Mouse (Mus musculus) midbrain, postnatal 0 days (tissue): ENCODE data around the gene Pip5k1b. TPM values are rescaled to one million over a fixed set of nuclear protein-coding genes. Genes with fewer than 3 reads are reported as not detected.

Experiments used
- ATAC-seq: fragments of 200-750 bp; cut with Nextera tagmentation; 2 replicates; pipeline ENCODE4 v1.8.0; 2017; ENCODE audit warnings: moderate number of reproducible peaks, mild to moderate bottlenecking, moderate TSS enrichment, moderate library complexity; ENCODE audit not compliant: low FRiP score
- DNase-seq: peaks from one replicate; pipeline ENCODE4 v3.0.0-alpha.2; 2015; ENCODE audit warnings: low spot score
- H3K27ac ChIP-seq: fragments of 300-500 bp; sonication (generic); 2 replicates; pipeline ENCODE4 v1.5.1; 2014; ENCODE audit warnings: low read depth, mild to moderate bottlenecking, low read length, mixed read lengths
- H3K27me3 ChIP-seq: fragments of 300-500 bp; sonication (generic); 2 replicates; pipeline ENCODE4 v1.6.1; 2014; ENCODE audit warnings: low read length, control low read depth, mixed read lengths; ENCODE audit not compliant: insufficient read depth
- H3K36me3 ChIP-seq: fragments of 300-500 bp; sonication (generic); 2 replicates; pipeline ENCODE4 v1.6.1; 2014; ENCODE audit warnings: low read length, control low read depth, mixed read lengths; ENCODE audit not compliant: insufficient read depth
- H3K4me1 ChIP-seq: fragments of 300-500 bp; sonication (generic); 2 replicates; pipeline ENCODE4 v1.6.1; 2014; ENCODE audit warnings: mild to moderate bottlenecking, control low read depth, antibody characterized with exemption, low read length, mixed read lengths; ENCODE audit not compliant: insufficient read depth
- H3K4me2 ChIP-seq: fragments of 300-500 bp; sonication (generic); 2 replicates; pipeline ENCODE4 v1.6.1; 2014; ENCODE audit warnings: low read depth, mild to moderate bottlenecking, low read length, mixed read lengths; ENCODE audit not compliant: poor library complexity, severe bottlenecking
- H3K4me3 ChIP-seq: fragments of 300-500 bp; sonication (generic); 2 replicates; pipeline ENCODE4 v1.5.1; 2014; ENCODE audit warnings: low read depth, mild to moderate bottlenecking, low read length, moderate library complexity
- H3K9ac ChIP-seq: fragments of 300-500 bp; sonication (generic); replicated peaks from 2 replicates; pipeline ENCODE4 v1.6.1; 2014; ENCODE audit warnings: mild to moderate bottlenecking, low read length, moderate library complexity, mixed read lengths; ENCODE audit not compliant: poor library complexity, severe bottlenecking
- H3K9me3 ChIP-seq: fragments of 300-500 bp; sonication (generic); 2 replicates; pipeline ENCODE4 v1.6.1; 2016; ENCODE audit warnings: low read length, control low read depth
- CTCF ChIP-seq: IDR thresholded peaks from 2 replicates; pipeline ENCODE4 v1.5.1; 2016; ENCODE audit warnings: antibody characterized with exemption, mild to moderate bottlenecking
- WGBS: fragments of 180-500 bp; shearing (Covaris S2); extraction: QIAGEN DNeasy Blood & Tissue Kit; methylation state at CpG from one replicate; pipeline ENCODE4 v1.1.7; 2014; 5-methylcytosine and 5-hydroxymethylcytosine counted together
- polyA plus RNA-seq: library from polyadenylated mRNA; unstranded; fragments of >200 nt; fragmentation: Nextera tagmentation; extraction: Ambion mirVana; gene quantifications from 2 replicates; pipeline ENCODE4 v1.2.1, GENCODE M21; 2015
- total RNA-seq: library from RNA; depleted of rRNA; stranded (reverse); fragments of >200 nt; gene quantifications from 2 replicates; pipeline ENCODE4 v1.2.3, GENCODE M21; 2014

Gene Pip5k1b
- total and polyA plus RNA-seq, 2 experiments from 2014 or later: 0.86 to 3.0 TPM

DNA sequence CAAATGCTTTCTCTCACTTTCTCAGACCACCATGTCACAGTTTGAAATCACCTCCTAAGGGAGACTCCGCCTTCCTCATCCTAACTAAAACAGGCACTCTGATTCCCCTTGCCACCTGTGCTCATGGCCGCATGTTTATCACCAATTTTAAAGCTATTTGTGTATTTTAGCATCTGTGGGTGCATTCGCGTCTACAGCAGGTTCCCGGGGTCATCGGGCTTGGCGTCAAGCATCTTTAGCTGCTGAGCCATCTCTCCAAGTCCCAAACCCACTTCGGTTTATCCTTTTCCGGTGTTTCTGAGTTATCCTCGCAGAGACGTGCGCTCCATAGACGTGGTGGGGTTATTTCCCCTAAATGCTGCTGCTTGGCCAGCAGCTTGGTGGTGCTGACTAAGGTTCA lies 20.5 kb upstream of the Pip5k1b start:
- H3K4me3 ChIP-seq: no peak overlapping the region
- no peaks in the 10 kb centered on the region for H3K27me3 ChIP-seq
- no peaks in the 10 kb centered on the region for H3K36me3 ChIP-seq
- no peak overlapping the region for H3K9ac ChIP-seq
- no peak for TF ChIP-seq CTCF
- no peaks in the 10 kb centered on the region for H3K4me1 ChIP-seq
- no peak overlapping the region for H3K27ac ChIP-seq
- no peak overlapping the region for H3K4me2 ChIP-seq
- 93% methylated on average over 13 of the region's 13 CpGs for WGBS
- DNase-seq: no peak
- no peak for ATAC-seq
- no peaks in the 10 kb centered on the region for H3K9me3 ChIP-seq

DNA sequence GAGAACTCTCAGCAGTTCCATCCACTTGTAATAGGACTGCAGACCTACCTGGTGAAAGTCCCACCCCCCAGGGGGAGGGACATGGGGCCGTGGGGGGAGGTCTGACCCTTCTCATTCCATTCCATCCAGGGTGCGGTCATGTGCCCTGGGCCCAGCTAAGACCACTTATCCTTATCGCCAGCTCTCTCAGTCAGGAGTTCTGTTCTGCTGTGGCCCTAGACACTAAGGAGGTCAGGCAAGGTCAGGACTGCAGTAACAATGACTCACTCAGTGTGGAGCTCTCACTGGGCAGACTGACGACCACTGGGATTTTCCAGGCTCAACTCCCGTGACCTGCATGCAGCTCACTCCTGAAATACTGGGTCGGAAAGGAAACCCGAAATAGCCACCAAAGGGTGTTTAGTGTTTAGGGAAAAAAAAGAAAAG lies 16.1 kb upstream of the Pip5k1b start:
- DNase-seq: no peak
- 39% methylated on average over 7 of the region's 7 CpGs for WGBS

DNA sequence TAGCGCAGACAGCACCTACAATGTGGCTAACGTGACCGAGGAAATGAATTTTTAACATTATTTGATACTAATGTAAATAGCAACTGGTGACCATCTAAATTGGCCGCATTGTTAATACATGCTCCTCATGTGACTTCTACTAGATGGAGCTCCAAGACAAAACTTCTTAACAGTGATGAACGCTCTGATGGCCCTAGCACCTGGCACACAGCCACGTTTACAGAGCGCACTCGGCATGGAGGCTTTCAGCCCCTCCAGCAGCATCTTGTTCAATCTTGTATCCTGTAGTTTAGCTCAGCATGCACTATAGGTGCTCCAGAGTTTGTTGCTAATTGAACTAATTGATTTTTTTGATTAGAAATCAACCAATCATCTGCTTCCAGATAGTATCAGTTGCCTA lies 15.3 kb upstream of the Pip5k1b start:
- H3K27ac ChIP-seq: no peak overlapping the region
- no peak overlapping the region for H3K4me2 ChIP-seq
- no peaks in the 10 kb centered on the region for H3K36me3 ChIP-seq
- TF ChIP-seq CTCF: no peak
- H3K4me3 ChIP-seq: no peak overlapping the region
- WGBS: 81% methylated on average over 8 of the region's 8 CpGs
- H3K9me3 ChIP-seq: no peaks in the 10 kb centered on the region
- ATAC-seq (no peak), DNase-seq (no peak)
- no peaks in the 10 kb centered on the region for H3K27me3 ChIP-seq
- no peak overlapping the region for H3K9ac ChIP-seq
- no peaks in the 10 kb centered on the region for H3K4me1 ChIP-seq

More for the DNA sequence above, 16.1 kb upstream of the Pip5k1b start:
- ATAC-seq: no peak
- Histone ChIP-seq H3K27ac (no peak overlapping the region), H3K4me3 (no peak overlapping the region), H3K9me3 (no peaks in the 10 kb centered on the region), H3K36me3 (no peaks in the 10 kb centered on the region), H3K4me2 (no peak overlapping the region), H3K4me1 (no peaks in the 10 kb centered on the region), H3K9ac (no peak overlapping the region), H3K27me3 (no peaks in the 10 kb centered on the region)
- no peak for TF ChIP-seq CTCF

DNA sequence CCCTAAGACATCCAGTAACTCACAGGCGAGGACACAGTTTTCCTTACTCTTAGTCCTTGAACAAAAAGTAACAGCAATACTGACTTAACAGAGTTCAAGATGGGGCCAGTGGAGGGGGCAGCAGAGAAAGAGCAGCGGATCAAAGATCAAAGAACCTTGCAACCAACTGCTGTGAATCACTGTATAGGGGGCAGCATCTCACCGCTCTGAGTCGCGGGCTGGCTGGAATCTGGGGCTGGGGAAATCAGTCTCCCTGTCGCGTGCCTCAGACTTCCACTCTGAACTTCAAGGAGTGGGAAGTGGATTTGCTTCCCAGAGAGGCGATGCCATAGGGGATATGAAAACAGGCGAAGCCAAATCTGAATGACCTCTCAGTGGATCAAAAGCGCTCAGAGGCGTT lies 1.8 kb upstream of the Pip5k1b start:
- Histone ChIP-seq H3K36me3 (no peaks in the 10 kb centered on the region), H3K4me1 (0 out of 2 replicates have a peak, but pooled peaks cover 5% of the 10 kb centered on the region), H3K4me3 (no peak overlapping the region), H3K9me3 (no peaks in the 10 kb centered on the region), H3K4me2 (peak overlapping the region; percentile 65), H3K9ac (no peak overlapping the region), H3K27me3 (no peaks in the 10 kb centered on the region), H3K27ac (no peak overlapping the region)
- peak; percentile 66 for TF ChIP-seq CTCF
- DNase-seq: peak; percentile 22
- WGBS: under 1% methylated on average over 11 of the region's 11 CpGs
- ATAC-seq: no peak

DNA sequence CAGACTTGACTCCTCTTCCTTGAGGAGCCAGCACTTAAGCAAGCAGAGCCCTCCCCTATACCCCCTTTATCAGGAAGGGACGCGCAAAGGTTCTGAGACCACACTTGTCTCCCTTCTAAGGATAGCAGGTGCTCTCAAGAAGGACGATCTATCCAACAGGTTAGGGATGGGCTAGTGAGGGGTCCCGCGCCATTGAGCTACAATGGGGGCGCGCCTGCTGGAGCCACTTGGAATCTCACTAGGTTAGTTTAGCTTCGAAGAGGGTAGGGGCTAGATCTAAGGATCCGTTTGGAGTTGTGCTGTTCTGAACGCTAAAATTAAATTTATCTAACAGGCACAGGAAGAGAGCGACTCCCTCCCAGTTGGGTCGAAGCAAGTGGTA lies 904 bp upstream of the Pip5k1b start:
- 0 out of 2 replicates have a peak, but pooled peaks cover 5% of the 10 kb centered on the region for H3K4me1 ChIP-seq
- peak; percentile 21; the same call in 1 of the 2 replicates for TF ChIP-seq CTCF
- no peaks in the 10 kb centered on the region for H3K36me3 ChIP-seq
- no peak overlapping the region for H3K27ac ChIP-seq
- peak overlapping the region; percentile 74 for H3K9ac ChIP-seq
- no peaks in the 10 kb centered on the region for H3K9me3 ChIP-seq
- peak overlapping the region; percentile 65 for H3K4me2 ChIP-seq
- H3K27me3 ChIP-seq: no peaks in the 10 kb centered on the region
- DNase-seq: peak; percentile 14
- peak overlapping the region; percentile 89 for H3K4me3 ChIP-seq
- WGBS: 2% methylated on average over 12 of the region's 12 CpGs
- ATAC-seq: peak; percentile 18; the same call in 1 of the 2 replicates

DNA sequence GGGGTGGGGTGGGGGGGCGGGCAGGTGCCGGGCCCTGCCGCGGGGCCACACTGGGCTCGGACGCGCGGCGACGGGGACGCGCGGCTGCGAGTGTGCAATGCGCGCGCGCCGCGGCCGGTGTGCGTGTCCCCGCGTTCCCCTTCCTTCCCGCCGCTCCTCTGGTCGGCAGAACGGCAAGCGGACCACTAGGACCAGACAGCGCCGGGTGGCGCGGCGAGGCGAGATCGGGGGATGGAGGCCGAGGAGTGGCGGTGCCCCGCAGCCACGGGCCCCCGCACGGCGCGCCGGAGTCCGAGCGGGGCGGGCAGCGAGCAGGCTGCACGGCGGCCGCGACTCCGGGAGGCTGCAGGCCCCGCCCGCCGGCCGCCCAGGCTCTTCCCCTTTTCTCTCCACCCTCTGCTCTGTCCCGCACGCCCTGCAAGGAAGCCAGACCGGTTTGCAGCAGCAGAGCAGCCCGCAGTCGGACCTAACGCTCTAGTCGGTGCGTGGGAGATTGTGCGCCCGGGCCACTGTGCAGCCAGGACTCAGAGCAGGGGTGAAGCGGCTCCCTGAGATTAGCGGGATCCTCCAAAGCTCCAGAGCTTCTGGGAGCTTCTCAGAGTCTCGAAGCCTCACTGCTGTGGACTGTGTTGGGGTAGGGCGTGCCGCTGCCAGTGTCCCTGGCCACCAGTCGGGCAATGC lies 372 bp upstream of the Pip5k1b start:
- 0% methylated on average over 36 of the region's 74 CpGs for WGBS

More for the DNA sequence above, 372 bp upstream of the Pip5k1b start:
- ATAC-seq (peak; percentile 79), DNase-seq (peak; percentile 61)
- Histone ChIP-seq H3K4me3 (peak overlapping the region; percentile 89), H3K27me3 (no peaks in the 10 kb centered on the region), H3K4me1 (0 out of 2 replicates have a peak, but pooled peaks cover 5% of the 10 kb centered on the region), H3K9ac (peak overlapping the region; percentile 74), H3K36me3 (no peaks in the 10 kb centered on the region), H3K27ac (0 out of 2 replicates have a peak overlapping the region, but pooled peaks have one; percentile 7), H3K4me2 (peak overlapping the region; percentile 65), H3K9me3 (no peaks in the 10 kb centered on the region)
- TF ChIP-seq CTCF: no peak
